Mouse (Mus musculus): Measurements from ENCODE around the gene Eml2. TPM values are rescaled to one million over a fixed set of nuclear protein-coding genes. Genes with fewer than 3 reads are reported as not detected.

Eml2 gene
- polyA plus RNA-seq, 1 experiment from 2014 or later: 2.8 TPM

DNA sequence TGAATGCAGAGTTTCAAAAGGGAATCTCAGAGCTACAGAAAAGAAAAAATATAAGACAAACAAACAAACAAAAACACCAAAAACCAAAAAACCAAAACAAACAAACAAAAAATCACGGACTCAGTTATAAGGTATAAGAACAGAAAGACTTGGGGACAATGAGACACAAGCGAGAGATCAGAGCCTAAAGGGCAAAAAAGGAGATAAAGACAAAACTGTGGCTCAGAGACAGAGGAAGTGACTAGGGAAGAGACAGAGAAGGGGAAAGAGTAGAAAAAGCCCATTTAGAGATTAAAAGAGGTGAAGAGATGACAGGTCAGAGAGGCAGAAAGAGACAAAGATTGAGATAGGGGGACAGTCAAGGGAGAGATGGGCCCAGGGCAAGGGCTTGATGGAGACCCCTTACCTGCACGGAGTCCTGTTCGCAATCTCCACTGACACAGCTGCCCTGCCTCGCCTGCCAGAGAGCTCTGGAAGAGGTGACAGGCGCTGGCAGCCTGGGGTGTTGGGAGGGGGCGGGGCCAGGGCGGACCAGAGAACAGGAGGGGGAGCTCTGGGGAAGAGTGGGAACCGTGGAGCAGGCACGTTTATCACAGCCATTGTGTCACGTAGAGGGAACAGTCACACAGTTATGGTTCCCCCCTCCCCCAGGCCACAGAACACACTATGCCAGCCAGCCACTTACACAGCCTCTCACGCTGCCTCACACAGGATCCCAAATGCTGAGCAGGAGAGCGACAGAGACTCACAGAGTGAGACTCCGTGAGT is 10.4 kb upstream of the Eml2 start, which contains the start of gene Gipr:
Gene Gipr, minus strand, starts transcription at position 472 of the 768 bp plus-strand sequence.
- no peak for DNase-seq (ENCODE audit: low spot score)

DNA sequence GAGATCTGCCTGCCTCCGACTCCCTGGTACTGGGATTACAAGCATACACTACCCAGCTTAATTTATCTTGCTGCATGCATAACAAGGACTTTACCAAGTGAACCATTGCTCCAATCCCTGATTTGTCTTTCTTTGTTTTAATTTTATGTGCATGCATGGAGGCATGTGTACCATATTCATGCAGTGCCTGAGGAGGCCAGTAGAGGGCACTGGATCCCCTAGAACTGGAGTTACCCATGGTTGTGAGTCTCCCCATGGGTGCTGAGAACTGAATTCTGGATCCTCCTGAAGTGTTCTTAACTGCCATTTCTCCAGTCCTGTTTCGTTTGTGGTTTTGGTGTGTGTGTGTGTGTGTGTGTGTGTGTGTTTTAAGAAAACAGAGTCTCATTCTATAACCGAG is 9.2 kb upstream of the Eml2 start:
- WGBS: 93% methylated on average over 3 of the region's 3 CpGs
- H3K27me3 ChIP-seq (ENCODE audit: insufficient read depth, poor library complexity, severe bottlenecking): peaks cover 49% of the 10 kb centered on the region
- no peak for DNase-seq (ENCODE audit: low spot score)
- no peak overlapping the region for H3K27ac ChIP-seq
- H3K9me3 ChIP-seq: peaks cover 3% of the 10 kb centered on the region; the same call in 1 of the 2 replicates
- H3K4me1 ChIP-seq (replicated peaks): peaks cover 42% of the 10 kb centered on the region
- H3K4me3 ChIP-seq: no peak overlapping the region
- no peaks in the 10 kb centered on the region for H3K36me3 ChIP-seq

More for the DNA sequence above, 10.4 kb upstream of the Eml2 start, which contains the start of gene Gipr:
- Histone ChIP-seq H3K9me3 (peaks cover 3% of the 10 kb centered on the region; the same call in 1 of the 2 replicates), H3K27ac (0 out of 2 replicates have a peak within 1 kb of the TSS, but pooled peaks have one; percentile 14), H3K27me3 (ENCODE audit: insufficient read depth, poor library complexity, severe bottlenecking) (peaks cover 56% of the 10 kb centered on the region), H3K36me3 (no peaks in the 10 kb centered on the region), H3K4me1 (replicated peaks) (peaks cover 37% of the 10 kb centered on the region), H3K4me3 (peak within 1 kb of the TSS; percentile 31)
- 14% methylated on average over 14 of the region's 14 CpGs for WGBS

DNA sequence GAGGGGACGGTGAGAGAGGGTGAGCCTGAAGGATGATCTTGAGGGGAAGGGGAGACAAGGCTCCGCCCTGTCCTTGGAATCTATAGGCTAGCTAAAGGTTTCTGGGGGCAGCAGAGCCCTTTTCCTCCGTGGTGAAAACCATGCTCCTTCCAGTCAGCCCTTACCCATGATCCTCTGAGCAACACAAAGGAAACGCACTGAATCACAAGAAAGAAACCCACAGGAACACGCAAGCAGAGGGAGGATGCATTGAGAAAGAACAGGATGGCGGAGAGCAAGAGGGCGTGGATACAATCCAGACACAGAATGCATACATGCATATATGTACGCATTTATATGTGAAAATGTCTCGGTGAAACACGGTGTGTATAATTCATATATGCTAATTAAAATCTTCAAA is 6.7 kb upstream of the Eml2 start:
- Histone ChIP-seq H3K9me3 (peaks cover 3% of the 10 kb centered on the region; the same call in 1 of the 2 replicates), H3K27me3 (ENCODE audit: insufficient read depth, poor library complexity, severe bottlenecking) (peaks cover 25% of the 10 kb centered on the region), H3K36me3 (no peaks in the 10 kb centered on the region), H3K4me1 (replicated peaks) (peaks cover 44% of the 10 kb centered on the region), H3K27ac (no peak overlapping the region), H3K4me3 (no peak overlapping the region)
- WGBS: 66% methylated on average over 10 of the region's 10 CpGs
- no peak for DNase-seq (ENCODE audit: low spot score)

DNA sequence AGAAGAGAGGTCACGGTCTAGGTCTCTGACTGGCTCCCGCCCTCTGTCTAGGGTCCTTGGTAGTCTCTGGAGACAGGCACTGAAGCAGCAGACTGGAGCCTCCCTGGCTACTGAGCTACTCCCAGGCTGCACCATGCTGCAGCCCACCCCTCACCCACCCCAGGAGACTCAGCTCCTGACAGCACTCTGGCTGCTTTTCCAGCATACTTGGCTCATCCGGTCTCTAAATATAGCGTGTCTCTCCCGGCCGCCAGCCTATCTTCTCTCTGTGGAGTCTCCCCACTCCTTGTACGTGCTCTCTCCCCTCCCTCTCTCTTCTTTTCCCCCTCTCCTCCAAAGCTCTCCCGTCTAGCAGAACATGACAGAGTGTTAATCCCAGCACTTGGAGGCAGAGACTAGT is 6.1 kb upstream of the Eml2 start:
- Histone ChIP-seq H3K4me1 (replicated peaks) (peaks cover 38% of the 10 kb centered on the region), H3K9me3 (peaks cover 3% of the 10 kb centered on the region; the same call in 1 of the 2 replicates), H3K27ac (0 out of 2 replicates have a peak overlapping the region, but pooled peaks have one; percentile 30), H3K27me3 (ENCODE audit: insufficient read depth, poor library complexity, severe bottlenecking) (peaks cover 25% of the 10 kb centered on the region), H3K4me3 (no peak overlapping the region), H3K36me3 (no peaks in the 10 kb centered on the region)
- WGBS: 65% methylated on average over 8 of the region's 8 CpGs
- DNase-seq (ENCODE audit: low spot score): no peak

DNA sequence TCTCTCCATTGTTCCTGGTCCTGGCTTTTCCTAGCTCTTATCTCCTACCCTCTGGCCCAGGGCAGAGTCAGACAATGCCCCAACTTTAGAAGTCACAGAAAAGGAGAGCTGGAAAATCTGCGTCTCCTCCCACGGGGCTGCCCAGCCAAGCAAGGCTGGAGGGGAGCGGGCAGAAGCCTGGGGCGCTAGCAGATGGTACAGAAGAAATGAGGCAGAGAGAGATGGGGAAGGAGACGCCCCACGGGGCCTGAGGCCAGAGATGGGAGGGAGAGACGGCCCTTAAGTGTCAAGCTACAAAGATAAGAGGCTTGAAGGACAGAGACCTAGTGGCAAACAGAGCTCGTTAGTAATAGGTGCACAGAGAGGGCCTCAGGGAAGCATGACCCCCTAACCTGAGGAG is 4.4 kb upstream of the Eml2 start:
- Histone ChIP-seq H3K4me1 (replicated peaks) (peaks cover 39% of the 10 kb centered on the region), H3K4me3 (no peak overlapping the region), H3K27ac (peak overlapping the region; percentile 76), H3K36me3 (no peaks in the 10 kb centered on the region), H3K27me3 (ENCODE audit: insufficient read depth, poor library complexity, severe bottlenecking) (peaks cover 28% of the 10 kb centered on the region), H3K9me3 (peaks cover 3% of the 10 kb centered on the region; the same call in 1 of the 2 replicates)
- 56% methylated on average over 8 of the region's 8 CpGs for WGBS
- no peak for DNase-seq (ENCODE audit: low spot score)

DNA sequence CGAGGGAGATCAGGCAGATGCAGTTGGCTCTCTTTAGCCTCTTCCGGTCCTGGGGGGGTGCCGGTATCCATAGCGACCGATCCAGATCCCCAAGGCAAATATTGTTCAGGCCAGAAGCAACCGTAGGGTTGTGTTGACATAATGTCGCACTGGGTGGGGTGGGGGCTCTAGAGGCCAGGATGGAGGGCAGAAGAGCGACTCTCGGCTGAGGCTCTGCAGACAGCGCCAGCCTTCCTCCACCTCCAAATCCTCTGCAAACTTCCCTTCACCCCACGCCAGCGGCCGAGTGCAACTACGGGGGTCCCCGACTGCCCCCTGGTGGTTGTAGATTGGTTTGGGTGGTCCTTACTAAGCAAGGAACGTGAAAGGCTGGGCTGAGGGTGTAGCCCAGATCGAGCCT is 3.3 kb upstream of the Eml2 start:
- Histone ChIP-seq H3K4me3 (peak overlapping the region; percentile 49), H3K27ac (peak overlapping the region; percentile 76)

DNA sequence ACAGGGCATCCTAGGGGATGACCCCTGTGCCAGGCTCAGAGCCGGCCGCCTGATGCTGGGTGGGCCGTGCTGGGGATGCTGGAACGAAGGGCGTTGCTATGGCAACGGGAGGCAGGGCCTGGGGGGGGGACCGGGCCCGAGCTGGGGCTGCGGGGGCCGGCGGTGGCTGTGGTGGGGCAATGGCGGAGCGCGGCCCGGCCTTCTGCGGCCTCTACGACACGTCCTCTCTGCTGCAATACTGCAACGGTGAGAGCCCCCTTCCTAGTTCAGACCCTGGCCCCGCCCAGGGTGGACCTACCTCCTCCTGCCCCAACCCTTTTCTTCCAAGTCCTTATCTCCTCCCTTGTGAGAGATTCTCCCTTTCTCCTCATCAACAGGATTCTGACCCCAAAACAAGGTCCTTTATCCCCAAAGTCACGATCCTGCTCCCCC is 311 bp downstream of the Eml2 start:
- H3K36me3 ChIP-seq: no peaks in the 10 kb centered on the region
- 0 out of 2 replicates have a peak, but pooled peaks cover 4% of the 10 kb centered on the region for H3K9me3 ChIP-seq
- DNase-seq (ENCODE audit: low spot score): no peak
- H3K27ac ChIP-seq: peak overlapping the region; percentile 83
- H3K4me1 ChIP-seq (replicated peaks): peaks cover 65% of the 10 kb centered on the region
- WGBS: 4% methylated on average over 21 of the region's 21 CpGs
- H3K4me3 ChIP-seq: peak overlapping the region; percentile 57
- H3K27me3 ChIP-seq (ENCODE audit: insufficient read depth, poor library complexity, severe bottlenecking): peaks cover 66% of the 10 kb centered on the region

More for the DNA sequence above, 3.3 kb upstream of the Eml2 start:
- Histone ChIP-seq H3K9me3 (no peaks in the 10 kb centered on the region), H3K36me3 (no peaks in the 10 kb centered on the region), H3K4me1 (replicated peaks) (peaks cover 46% of the 10 kb centered on the region), H3K27me3 (ENCODE audit: insufficient read depth, poor library complexity, severe bottlenecking) (peaks cover 38% of the 10 kb centered on the region)
- WGBS: 3% methylated on average over 17 of the region's 17 CpGs
- peak; percentile 88 for DNase-seq (ENCODE audit: low spot score)

DNA sequence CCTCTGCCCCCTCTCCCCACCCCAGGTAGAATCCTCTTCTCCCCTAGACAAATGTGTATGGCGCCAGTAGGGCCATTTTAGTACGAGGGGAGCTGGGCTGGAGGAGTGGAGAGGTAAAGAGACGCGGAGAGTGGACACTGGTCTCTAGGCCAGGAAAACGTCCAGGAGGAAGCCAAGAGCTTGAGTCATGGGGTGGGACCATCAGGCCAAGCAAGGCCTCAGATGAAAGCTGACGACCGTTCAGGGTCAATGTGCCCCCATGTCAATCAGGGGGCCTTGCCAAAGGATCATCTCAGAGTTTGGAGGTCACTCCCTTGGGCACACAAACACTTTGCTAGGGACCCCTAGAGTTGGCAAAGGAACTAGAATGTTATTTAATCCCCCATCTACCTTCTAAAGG is 995 bp downstream of the Eml2 start:
- Histone ChIP-seq H3K4me3 (peak overlapping the region; percentile 57), H3K36me3 (no peaks in the 10 kb centered on the region), H3K4me1 (replicated peaks) (peaks cover 65% of the 10 kb centered on the region), H3K9me3 (0 out of 2 replicates have a peak, but pooled peaks cover 4% of the 10 kb centered on the region), H3K27ac (no peak overlapping the region), H3K27me3 (ENCODE audit: insufficient read depth, poor library complexity, severe bottlenecking) (peaks cover 66% of the 10 kb centered on the region)
- 65% methylated on average over 7 of the region's 7 CpGs for WGBS
- DNase-seq (ENCODE audit: low spot score): no peak

DNA sequence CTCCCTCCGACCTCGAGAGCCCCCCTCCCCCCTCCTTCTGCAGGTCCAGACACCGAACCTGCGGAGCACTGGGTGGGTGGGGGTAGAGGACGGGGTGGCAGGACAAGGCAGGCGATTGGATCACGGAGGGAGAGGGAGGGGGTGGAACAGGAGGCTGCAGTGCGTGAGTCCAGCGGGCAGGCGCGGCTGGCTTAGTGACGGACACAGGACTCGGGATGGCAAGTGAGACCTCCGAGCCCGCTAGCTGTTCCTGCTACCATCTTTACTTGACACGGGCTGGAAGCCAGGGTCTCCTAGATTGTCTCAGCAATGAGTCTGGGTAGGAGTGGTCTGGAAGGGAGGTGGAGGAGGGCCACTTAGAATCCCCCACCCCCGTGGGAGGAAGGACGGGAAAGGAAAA is 1.8 kb downstream of the Eml2 start:
- Histone ChIP-seq H3K9me3 (0 out of 2 replicates have a peak, but pooled peaks cover 4% of the 10 kb centered on the region), H3K27ac (peak overlapping the region; percentile 35; the same call in 1 of the 2 replicates), H3K4me1 (replicated peaks) (peaks cover 60% of the 10 kb centered on the region), H3K4me3 (peak overlapping the region; percentile 39), H3K36me3 (no peaks in the 10 kb centered on the region), H3K27me3 (ENCODE audit: insufficient read depth, poor library complexity, severe bottlenecking) (peaks cover 66% of the 10 kb centered on the region)
- no peak for DNase-seq (ENCODE audit: low spot score)
- WGBS: 14% methylated on average over 18 of the region's 18 CpGs

DNA sequence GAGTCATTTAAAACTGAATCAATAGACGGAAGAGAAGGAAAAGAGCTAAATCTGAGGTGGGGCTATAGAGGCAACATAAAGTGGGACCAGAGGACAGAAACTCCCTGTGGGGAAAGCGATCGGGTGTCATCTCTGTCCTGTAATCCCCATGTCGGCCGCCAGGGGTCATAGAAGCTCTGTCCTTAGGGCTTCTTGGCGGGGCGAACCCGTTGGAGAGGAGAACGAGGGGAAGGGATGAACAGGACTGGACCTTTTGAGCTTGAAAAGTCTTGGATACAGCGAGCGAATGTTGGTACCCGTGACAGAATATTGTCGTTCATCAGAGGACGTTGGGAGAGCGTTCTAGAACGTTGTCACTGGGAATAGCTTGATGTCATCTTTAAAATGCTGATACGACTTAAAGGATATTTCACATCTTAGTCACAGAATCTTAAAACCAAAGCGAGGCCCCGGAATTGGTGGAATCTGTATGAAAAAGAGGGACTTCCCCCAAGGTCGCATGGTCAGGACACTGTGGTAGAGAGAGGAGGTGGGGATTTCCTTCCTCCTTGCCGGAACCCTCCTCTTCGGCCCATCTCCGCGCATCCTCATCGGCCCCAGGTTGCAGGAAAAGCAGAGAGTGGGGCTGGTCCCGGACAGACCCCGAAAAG is 2.3 kb downstream of the Eml2 start:
- H3K4me1 ChIP-seq (replicated peaks): peaks cover 58% of the 10 kb centered on the region
- H3K27ac ChIP-seq: no peak overlapping the region
- peaks cover 66% of the 10 kb centered on the region for H3K27me3 ChIP-seq (ENCODE audit: insufficient read depth, poor library complexity, severe bottlenecking)
- H3K4me3 ChIP-seq: peak overlapping the region; percentile 39
- WGBS: 4% methylated on average over 27 of the region's 27 CpGs
- 0 out of 2 replicates have a peak, but pooled peaks cover 4% of the 10 kb centered on the region for H3K9me3 ChIP-seq
- peaks cover 3% of the 10 kb centered on the region; the same call in 1 of the 2 replicates for H3K36me3 ChIP-seq
- DNase-seq (ENCODE audit: low spot score): peak; percentile 78

DNA sequence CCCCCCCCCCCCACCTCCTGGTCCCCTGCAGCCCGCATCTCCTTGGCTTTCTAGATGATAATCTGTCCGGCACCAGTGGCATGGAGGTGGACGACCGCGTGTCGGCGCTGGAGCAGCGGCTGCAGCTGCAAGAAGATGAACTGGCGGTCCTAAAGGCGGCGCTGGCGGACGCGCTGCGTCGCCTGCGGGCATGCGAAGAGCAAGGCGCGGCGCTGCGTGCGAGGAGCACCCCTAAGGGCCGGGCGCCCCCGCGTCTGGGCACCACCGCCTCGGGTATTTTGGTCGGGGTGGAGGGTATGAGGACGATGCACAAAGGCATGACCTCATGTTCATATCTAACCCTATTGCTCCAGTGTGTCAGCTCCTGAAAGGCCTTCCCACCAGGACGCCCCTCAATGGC is 3.0 kb downstream of the Eml2 start:
- Histone ChIP-seq H3K4me3 (peak overlapping the region; percentile 39), H3K9me3 (0 out of 2 replicates have a peak, but pooled peaks cover 4% of the 10 kb centered on the region), H3K27ac (0 out of 2 replicates have a peak overlapping the region, but pooled peaks have one; percentile 57), H3K4me1 (replicated peaks) (peaks cover 58% of the 10 kb centered on the region), H3K36me3 (peaks cover 8% of the 10 kb centered on the region; the same call in 1 of the 2 replicates), H3K27me3 (ENCODE audit: insufficient read depth, poor library complexity, severe bottlenecking) (peaks cover 66% of the 10 kb centered on the region)
- WGBS: under 1% methylated on average over 32 of the region's 32 CpGs
- peak; percentile 81 for DNase-seq (ENCODE audit: low spot score)

DNA sequence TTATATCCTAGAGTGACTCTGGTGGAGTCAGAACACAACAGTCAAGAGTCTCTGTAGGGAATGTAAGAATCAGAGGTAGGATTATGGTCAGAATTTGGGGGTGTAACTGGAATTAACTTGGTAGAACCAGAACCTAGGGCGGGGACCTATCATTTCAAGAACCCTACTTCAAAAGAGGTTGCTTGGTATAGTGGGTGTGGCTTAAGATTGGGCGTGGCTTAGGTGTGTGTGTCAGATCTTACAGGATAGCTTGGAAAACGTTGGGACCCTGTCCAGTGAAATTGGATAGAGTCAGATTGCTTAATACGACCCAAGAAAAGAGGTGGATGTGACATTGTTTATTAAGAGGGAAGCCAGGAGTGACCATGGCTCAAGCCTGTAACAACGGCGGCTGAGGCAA is 3.7 kb downstream of the Eml2 start:
- Histone ChIP-seq H3K4me3 (peak overlapping the region; percentile 39), H3K9me3 (0 out of 2 replicates have a peak, but pooled peaks cover 4% of the 10 kb centered on the region), H3K4me1 (replicated peaks) (peaks cover 62% of the 10 kb centered on the region), H3K36me3 (peaks cover 13% of the 10 kb centered on the region; the same call in 1 of the 2 replicates), H3K27me3 (ENCODE audit: insufficient read depth, poor library complexity, severe bottlenecking) (peaks cover 61% of the 10 kb centered on the region), H3K27ac (no peak overlapping the region)
- WGBS: 39% methylated on average over 6 of the region's 6 CpGs
- no peak for DNase-seq (ENCODE audit: low spot score)

All from hindbrain, embryonic 10.5 days (tissue).